Mouse (Mus musculus) adipocyte (in vitro differentiated cells): ENCODE data around the gene Bbs9.
A peak's percentile ranks its signal among the peaks of the same experiment; 100 is the strongest.

Experiments used
- DNase-seq: peaks from one replicate; pipeline ENCODE4 v3.0.0-alpha.2; 2016; ENCODE audit warnings: low spot score

Bbs9 gene

DNA sequence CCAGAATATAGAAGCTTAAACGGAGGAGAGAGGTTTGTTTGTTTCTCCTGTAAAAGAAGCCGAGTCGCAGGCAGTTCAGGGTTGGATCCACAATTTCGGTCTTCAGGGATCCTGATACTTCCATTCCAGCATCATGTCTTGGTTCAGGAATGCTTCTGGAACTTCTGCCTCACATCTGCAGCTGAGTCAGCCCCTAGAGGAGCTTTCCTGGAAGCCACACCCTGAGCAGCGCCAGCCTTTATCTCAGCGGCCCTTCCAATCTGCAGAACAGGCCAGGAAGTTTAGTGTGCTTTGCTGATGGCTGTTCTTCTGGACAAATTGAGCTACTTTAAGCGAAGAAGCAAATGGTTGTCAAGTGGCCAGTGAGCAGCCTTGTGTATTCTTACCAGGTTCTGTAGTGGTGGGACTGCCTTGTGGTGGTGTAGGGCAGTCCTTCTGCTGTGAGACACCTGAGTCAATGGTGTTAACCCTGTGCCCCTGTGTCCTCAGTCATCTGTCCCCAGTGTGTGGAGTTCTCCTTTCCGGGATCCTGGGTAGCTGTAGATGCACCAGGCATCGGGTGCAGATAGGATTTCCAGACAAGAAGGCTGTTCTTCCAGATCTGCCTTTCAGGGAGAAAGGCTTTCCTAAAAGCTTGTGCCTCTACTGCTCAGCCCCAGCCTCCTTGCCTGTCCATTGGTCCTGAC, 157.4 kb downstream of the Bbs9 start:
- DNase-seq = no peak

DNA sequence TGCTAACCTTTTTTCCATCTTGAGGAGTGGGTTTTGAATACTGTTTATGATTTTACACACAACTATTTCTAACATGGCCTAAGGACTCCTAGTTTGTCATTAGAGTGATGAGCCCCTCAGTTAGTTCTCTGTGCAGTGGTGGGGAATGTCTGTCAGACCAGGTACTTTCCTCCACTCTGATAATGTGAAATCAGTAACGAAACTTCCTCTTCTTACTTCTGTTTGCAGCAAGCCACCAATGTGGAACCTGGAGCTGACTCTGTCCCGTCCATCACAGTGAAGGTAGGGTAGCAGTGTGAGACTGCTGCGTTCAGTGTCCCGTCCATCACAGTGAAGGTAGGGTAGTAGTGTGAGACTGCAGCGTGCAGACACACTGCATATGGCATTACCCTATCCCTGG, 163.0 kb downstream of the Bbs9 start:
- DNase-seq = no peak

DNA sequence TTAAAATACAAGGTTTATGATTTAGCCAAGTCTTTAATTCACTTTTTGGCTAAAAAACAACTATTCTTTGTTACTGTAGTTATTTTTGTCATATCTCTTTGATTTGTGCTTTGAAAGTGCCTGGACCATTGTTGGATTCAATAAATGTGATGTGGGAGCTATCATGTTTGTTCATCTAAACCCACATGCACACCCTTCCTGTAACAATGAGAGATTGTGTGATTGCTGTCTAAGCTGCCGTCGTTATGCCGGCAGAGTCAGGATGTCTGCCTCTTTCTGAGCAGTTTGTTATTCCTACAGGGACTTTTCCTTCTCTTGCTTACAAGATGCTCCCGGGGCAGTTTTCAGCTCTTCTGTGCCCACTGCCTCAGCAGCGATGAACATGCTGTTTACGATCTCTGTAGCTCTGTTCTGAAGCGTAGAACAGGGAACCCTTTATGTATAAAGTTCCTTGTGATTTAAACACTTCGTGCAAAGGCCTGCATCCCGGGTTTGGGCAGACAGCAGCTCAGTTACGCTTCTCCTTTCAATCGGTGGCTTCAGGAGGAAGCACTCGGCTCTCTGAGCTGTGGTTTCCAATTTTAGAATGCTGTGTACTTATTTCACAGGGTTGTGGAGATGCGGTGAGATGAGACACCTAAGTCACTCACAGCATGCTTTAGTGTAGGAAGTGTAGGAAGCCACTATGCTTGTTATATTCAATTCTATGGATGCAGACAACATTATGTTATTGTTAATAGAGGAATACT, 165.3 kb downstream of the Bbs9 start:
- DNase-seq = no peak

DNA sequence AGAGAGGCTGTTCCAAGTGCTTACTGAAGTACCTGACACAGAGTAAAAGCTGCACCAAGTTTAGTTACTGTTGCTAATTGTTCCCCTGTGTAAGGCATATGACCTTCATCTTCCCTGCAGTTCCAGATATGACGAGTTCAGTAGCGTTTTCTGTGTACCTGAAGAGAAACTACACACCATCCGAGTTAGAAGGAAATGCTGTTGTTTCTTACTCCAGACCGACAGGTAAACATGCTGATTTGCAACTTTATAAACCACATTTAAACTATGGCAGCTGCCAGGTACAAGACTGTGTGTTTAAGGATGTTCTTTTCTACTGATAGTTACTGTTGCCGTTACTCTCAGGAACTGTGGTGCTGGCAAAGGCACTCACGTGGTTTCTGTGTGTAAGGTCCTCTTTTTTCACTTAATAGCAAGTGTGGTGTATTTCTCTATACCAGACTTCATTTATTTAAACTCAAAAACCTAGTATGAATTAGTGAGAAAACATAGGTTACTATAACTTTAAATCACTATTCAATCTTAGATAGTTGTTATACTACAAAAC, 170.4 kb downstream of the Bbs9 start:
- no peak for DNase-seq

DNA sequence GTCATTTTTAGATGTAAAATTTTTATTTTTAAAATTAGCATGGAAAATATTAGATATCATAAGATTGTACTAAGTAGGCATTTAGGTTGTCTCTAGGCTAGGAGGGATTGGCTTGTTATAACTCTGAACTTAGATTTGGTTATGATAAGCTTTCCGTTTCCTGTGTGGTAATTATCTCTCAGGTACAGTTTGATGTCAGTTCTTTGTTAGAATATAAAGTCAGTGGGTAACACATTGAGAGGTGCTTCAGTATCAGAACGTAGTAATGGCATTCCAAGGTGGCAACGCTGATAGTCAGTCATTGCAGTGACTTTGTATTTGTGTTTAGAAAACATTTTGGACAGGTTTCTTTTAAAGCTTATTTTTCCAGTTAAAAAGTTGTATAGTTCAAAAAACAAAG, 170.9 kb downstream of the Bbs9 start:
- DNase-seq = no peak

DNA sequence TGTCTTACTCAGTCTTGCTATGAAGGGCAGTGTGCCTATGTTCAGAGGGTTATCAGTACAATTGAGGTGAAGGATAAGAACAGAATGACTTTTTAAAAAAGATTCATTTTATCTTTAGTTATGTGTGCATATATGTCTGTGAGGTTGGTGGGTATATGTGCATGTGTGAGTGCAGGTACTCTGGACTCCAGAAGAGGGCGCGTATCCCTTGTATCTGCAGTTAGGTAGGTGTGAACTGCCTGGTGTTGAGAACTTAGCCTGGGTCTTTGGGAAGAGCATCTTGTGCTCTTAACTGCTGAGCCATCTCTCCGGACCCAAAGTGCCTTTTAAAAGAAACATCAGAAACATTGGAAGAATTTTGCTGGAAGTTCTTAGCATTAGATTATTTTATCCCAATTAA, 172.6 kb downstream of the Bbs9 start:
- DNase-seq = no peak

DNA sequence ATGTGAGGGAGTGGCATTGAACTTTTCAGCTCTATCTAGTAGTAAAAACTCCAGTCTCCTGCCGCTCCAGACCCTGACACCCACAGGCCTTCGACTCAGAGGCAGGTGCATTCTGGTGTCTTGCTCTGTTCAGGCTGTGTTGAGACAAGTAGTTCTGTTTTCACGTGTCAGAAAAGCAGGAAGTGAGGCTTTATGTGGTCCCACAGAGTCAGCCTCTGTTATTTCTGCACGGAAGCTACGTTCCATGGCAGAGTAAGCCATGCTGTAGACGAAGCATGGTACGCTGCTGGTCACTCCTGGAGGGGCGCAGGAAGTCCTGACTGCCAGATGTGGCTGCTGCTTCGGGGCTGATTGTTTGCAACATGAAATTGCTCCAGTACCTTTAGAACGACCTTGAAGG, 174.1 kb downstream of the Bbs9 start:
- no peak for DNase-seq

DNA sequence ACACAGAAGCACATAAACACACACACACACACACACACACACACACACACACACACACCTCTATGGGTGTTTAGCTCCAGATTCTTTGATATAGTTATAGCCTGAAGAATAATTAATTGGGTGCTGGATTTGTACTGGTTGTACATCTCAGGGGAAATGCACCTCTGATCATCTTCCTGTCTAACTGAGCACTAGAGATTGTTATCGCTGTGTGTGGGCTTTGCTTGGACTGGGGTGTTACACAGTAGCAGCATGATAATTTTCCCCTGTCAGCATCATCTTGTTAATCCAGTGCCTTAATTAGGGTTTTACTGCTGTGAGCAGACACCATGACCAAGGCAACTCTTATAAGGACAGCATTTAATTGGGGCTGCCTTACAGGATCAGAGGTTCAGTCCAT, 175.3 kb downstream of the Bbs9 start:
- DNase-seq = no peak

DNA sequence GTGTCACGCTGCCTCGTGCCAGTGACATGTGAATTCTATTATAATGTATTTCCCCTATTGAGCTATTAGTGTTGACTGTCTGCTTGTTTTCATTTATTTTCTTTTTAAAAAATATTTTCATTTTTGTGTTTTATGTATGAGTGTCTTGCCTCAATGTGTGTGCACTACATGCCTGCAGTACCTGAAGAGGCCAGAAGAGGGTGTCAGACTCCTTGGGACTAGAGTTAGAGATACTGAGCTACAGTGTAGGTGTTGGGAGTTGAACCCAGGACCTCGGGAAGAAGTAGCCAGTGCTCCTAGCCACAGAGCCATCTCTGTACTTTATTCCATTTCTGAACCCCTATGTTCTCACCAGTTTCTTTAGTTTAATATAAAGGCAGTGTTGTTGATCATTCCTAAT, 176.1 kb downstream of the Bbs9 start:
- DNase-seq = no peak

DNA sequence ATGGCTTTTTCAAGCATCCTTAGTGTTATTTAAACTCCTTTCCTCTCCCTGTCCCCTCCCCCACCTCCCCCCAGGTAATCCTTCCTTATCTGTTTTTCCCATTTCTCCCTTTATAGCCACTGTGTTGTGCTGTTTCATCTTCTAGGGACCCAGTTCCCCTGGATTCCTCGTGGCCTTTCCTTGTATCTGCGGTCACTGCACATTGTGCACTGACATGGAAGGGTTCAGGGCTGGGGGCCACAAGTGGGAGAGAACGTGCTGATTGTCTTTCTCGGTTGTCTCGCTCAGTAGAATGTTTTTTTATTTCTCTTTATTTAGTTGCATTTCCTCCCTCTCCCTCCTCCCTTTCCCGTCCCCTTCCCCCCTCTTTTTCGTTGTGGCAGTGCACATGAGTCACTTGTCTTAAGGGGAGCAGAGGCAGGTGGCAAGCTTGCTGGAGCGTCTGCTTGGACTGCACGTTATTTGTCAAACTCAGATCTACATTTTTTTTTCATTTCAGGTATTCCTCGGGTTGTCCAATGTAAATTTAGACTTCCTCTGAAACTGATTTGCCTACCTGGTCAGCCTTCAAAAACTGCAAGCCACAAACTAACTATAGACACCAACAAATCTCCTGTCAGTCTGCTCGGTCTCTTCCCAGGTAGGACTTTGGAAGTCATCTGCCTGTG, 179.3 kb downstream of the Bbs9 start:
- no peak for DNase-seq

DNA sequence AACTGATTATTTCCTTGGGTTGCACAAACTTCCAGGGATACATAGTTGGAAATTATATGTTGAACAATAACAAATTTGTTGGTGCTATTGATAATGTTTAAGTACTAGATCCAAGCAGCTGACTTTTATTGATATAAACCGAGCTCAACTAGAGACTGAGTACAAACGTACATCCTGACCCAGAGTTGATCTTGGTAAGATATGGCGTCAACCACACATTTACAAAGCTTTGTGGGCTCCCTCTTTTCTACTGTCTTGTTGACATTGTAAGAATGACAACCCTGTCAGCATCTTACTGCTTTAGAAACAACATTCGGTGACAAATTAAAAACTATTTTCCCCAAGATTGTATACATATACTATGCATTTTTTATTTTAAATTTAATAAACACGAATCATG, 181.7 kb downstream of the Bbs9 start:
- no peak for DNase-seq

DNA sequence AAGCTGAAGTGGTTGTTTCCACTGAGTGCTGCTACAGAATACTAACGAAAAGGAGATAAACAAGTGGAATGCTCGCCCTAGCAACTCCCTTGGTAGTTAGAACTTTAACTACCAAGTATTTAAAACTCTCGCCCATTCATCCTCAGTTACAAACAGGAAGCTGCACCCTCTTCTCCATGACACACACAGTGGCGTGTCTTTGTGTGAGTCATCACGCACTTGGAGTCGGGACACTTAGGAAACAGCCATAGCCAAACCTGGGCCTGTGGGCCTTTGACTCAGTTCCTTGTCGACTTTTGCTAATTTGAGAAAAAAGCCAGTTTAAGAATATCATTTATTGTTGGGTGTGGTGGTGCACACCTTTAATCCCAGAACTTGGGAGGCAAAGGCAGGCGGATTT, 189.6 kb downstream of the Bbs9 start:
- no peak for DNase-seq

DNA sequence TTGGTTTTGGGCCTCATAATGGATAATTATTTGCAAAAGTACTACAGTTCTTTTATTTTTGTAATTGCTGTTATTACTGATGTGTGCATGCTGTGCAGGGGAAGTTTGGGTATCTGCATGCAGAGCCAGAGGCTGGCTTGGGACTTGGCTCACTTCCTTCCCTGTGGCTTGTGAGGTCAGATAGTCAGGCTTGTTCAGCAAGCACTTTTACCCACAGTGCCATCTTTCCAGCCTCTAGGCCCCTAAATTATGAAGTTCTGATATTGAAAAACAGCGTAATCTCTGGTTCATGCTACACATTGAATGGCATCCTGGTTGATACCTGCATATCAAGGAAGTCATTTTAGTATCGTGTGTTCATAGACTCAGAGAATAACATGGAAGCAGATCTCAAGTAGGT, 197.4 kb downstream of the Bbs9 start:
- peak; percentile 33 for DNase-seq

DNA sequence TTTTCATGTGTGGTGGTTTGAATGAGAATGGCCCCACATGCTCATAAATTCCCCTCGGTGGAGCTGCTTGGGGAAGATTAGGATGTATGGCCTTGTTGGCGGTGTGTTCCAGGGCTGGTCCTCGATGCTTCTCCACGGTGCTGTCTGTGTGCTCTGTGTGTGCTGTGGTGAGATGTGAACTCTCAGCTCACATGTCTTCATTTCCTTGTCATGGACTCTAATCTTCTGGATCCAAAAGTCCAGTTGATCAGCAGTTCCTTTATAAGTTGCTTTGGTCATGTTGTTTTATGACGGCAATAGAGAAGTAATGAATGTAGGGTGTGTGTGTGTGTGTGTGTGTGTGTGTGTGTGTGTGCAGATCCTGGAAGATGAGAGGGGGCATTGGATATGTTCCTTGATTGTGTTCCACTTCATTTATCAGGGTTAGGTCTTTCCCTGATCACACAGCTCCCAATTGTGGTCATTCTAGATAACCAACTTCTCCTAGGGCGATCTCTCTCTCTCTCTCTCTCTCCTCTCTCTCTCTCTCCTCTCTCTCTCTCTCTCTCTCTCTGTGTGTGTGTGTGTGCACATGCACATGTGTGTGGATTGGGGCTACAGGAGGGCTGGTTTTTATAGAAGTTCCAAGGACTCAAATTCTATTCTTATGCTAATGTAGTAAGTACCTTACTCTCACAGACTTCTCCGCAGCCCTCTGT, 201.8 kb downstream of the Bbs9 start:
- DNase-seq = no peak

DNA sequence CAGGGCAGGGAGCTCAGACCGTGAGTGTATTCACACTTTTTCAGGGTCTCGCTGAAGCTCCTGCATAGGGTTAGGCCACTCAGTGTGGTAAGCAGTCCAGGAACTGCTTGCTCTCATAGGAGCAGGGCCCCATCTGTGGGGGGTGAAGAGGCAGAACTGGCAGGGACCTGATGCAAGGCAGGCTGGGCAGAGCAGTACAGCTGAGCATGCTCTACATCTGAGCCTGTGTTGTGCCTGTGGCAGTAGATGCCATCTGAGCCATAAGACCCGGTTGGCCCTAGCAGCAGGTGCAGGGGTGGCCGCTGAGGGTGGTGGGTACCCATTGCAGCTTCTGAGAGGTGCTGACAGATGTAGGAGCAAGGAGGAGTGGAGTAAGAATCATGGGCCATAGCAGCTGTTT, 202.5 kb downstream of the Bbs9 start:
- no peak for DNase-seq

DNA sequence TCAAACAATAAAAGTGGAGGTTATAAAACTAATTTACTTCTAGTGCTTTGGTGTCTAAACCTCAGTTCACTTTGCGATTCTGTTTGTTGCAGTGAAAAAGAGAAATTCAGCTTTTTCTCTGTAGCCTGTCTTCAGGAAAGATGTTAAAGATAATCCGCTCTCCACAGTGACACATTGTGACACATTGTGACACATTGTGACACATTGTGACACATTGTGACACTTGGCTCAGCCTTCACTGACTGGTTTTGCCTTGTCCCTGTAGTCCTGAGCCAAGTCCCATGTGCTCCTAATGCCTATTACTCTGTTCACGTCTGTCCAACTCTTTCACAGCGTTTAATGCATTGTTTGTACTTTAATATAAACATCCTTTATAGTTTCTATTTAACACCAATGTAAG, 203.0 kb downstream of the Bbs9 start:
- DNase-seq = peak; percentile 57

DNA sequence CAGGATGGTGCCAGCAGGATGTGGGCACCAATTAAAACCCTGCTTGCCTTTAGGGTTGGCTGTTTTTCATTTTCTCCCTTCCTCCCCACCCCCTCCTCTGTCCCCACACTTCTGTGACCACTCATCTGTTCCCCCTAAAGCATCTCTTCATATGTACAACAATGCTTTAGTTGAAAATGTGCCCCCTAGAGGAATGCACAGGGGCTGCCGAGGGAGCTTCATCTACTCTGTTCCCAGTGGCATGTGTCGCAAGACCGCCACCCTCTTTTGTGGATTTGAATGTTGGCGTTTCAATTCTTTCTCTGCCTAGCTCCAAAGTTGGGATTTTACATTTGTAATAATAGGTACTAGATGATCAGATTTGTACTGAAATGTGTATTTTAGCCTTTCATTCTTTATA, 204.0 kb downstream of the Bbs9 start:
- no peak for DNase-seq

DNA sequence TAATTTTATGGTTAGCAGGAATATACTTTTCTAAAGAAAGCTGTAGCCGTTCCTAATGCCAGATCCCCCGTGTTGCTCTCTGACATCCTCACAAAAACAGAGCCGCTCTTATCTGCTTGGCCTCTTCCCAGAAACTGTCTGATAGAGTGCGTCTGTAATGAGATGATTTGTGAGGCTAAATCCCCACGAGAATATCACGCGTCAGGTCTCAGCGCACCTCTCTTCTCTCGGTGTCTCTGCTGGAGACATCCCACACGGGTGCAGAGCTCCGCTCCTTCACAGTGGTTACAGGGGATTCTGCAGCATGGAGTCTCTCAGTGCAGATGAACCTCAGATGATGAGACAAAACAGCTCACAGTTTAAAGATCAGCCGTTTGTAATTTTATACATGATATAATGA, 204.5 kb downstream of the Bbs9 start:
- DNase-seq = no peak

DNA sequence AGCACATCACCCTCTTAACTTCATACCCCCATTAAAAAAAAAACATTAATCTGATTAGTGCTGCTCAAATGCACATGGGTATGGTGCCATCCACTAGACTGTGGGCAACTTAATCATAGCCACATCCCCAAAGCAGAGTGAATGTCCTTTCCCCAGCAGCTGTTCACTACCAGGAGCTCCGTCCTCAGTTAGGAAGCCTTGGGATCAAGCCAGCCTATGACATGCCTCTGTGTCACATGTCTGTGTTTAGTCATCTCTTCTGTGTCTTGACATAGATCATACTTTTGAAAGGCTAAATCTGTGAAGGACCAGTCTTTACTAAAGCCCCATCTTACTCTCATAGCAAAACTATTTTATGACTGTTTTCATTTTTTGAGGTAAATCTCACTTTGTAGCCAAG, 205.0 kb downstream of the Bbs9 start:
- DNase-seq = peak; percentile 58

DNA sequence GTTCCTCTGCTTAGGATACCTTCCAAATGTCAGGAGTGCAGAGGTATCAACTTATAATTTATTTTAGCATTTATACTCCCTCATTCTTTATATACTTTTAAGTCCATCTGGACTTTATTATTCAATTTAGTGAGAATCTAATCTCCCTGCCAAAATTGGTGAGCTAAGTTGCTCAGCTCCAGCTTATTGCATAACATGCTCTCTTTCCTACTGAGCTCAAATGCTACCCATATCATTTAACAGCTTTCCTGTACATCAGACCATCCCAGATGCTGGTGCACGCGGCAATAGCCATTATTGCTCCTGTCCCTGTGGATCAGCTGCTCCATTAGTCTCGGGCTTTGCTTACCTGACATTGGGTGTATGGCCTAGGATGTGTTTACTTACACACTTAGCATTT, 208.3 kb downstream of the Bbs9 start:
- peak; percentile 63 for DNase-seq

DNA sequence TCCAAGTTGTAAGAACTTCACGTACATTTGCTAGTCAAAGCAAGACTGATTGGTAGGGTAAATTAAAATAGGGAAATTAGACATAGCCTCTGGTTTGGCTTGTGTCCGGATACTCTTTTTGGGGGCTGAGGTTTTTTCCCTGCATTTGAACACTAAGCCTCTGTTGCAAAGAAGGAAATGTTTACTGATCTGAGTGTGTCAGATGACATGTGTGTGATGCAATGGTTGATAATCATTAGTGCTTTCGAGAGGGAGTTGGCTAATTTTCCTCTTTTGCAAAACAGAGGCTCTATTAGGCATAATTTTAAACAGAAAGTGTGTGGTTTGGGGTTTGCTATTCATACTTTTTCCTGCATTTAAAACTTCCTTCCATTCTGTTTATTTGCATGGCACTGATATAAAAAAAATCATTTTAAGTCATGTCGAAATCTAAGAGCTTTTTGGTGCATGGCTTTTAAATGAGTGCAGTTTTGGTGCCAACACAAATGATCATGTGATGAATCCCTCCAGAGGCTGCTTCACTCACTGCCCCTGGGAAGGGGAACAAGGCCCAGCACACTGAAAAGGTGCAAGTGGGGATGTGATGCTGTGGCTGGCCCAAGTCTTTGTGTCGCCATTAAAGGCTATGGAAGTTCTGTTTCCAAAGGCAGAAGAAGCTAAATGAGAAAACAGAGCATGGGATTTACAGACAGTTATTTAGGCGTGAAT, 211.4 kb downstream of the Bbs9 start:
- peak; percentile 18 for DNase-seq

DNA sequence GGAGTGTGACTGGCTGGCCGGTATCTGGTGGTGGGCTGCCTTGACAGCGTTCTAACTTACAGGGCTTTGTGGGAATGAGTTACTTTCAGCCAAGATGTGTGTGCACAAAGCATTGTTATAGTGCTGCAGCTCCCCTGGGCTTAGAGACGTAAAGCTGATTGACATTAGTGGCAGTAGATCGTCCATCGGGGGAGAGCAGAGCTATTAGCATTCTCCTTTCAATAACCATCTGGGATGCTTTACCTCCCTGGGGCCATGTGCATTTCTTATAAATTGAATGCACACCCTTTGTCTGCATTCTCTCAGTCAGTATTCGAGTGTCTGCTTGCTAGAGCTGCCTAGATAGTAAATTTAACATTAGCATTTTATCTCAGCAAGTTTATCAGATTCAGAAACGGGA, 214.7 kb downstream of the Bbs9 start:
- DNase-seq = no peak
